Mouse (Mus musculus) spleen, adult 2 months (tissue): ENCODE data around the gene Gne. TPM values are rescaled to one million over a fixed set of nuclear protein-coding genes. Genes with fewer than 3 reads are reported as not detected.

Source experiments
- DNase-seq, 2 experiments: peaks; one replicate each; pipeline versions ENCODE4 v3.0.0 to v3.0.0-alpha.2; 2012 to 2021; ENCODE audit warnings: low spot score in 2 of 2, low read depth in 1 of 2
- H3K27ac ChIP-seq: fragments of 200-500 bp; 2 replicates; pipeline ENCODE4 v1.5.1; 2012; ENCODE audit warnings: low read length, inconsistent platforms; ENCODE audit not compliant: insufficient read depth
- H3K27me3 ChIP-seq: fragments of 200-500 bp; 2 replicates; pipeline ENCODE4 v1.6.1; 2012; ENCODE audit warnings: mild to moderate bottlenecking, moderate library complexity, low read length, inconsistent platforms; ENCODE audit not compliant: control insufficient read depth, insufficient read depth
- H3K36me3 ChIP-seq: fragments of 200-500 bp; 2 replicates; pipeline ENCODE4 v1.6.1; 2012; ENCODE audit warnings: mild to moderate bottlenecking, low read length, inconsistent platforms; ENCODE audit not compliant: control insufficient read depth, insufficient read depth
- H3K4me1 ChIP-seq: fragments of 200-500 bp; 2 replicates; pipeline ENCODE4 v1.6.1; 2011; ENCODE audit warnings: inconsistent platforms; ENCODE audit not compliant: control insufficient read depth, insufficient read depth, insufficient read length
- H3K4me3 ChIP-seq: fragments of 200-500 bp; 2 replicates; pipeline ENCODE4 v1.5.1; 2011; ENCODE audit warnings: mild to moderate bottlenecking, inconsistent platforms; ENCODE audit not compliant: insufficient read depth, insufficient read length; ENCODE audit errors: extremely low read depth
- CTCF ChIP-seq: fragments of 200-500 bp; IDR thresholded peaks from 2 replicates; pipeline ENCODE4 v1.5.1; 2011; ENCODE audit warnings: mild to moderate bottlenecking, inconsistent platforms; ENCODE audit not compliant: insufficient read depth, insufficient read length, insufficient replicate concordance; ENCODE audit errors: extremely low read depth
- POLR2A ChIP-seq: fragments of 200-500 bp; IDR thresholded peaks from 2 replicates; pipeline ENCODE4 v1.6.1; 2011; ENCODE audit warnings: low read depth, low read length, inconsistent platforms
- WGBS: fragments of 180-500 bp; shearing (Covaris S2); methylation state at CpG from one replicate; pipeline ENCODE4 v1.1.7; 2018; 5-methylcytosine and 5-hydroxymethylcytosine counted together
- polyA plus RNA-seq: library from polyadenylated mRNA; depleted of rRNA; stranded (reverse); fragments of >200 nt; gene quantifications from 2 replicates; pipeline ENCODE4 v1.2.3, GENCODE M21; 2012

The Gne gene
- polyA plus RNA-seq, 1 experiment, result 21.8 TPM

- no peak overlapping the region for H3K4me3 ChIP-seq
- H3K27ac ChIP-seq, result no peak overlapping the region
- TF ChIP-seq CTCF (no peak), POLR2A (no peak)
- H3K36me3 ChIP-seq, result peaks cover 59% of the 10 kb centered on the region
- DNase-seq, result no peak
- H3K4me1 ChIP-seq, result peaks cover 7% of the 10 kb centered on the region; the same call in 1 of the 2 replicates
- no peaks in the 10 kb centered on the region for H3K27me3 ChIP-seq
- whole genome bisulfite sequencing, result 94% methylated on average over 6 of the region's 6 CpGs
Measured at GRCm38 (mm10) chr4:44024241-44024640, 59.7 kb downstream of the Gne start.

- TF ChIP-seq POLR2A (no peak), CTCF (no peak)
- DNase-seq, result no peak
- no peak overlapping the region for H3K4me3 ChIP-seq
- peaks cover 7% of the 10 kb centered on the region; the same call in 1 of the 2 replicates for H3K4me1 ChIP-seq
- peaks cover 59% of the 10 kb centered on the region for H3K36me3 ChIP-seq
- no peak overlapping the region; the same call in 1 of the 2 replicates for H3K27ac ChIP-seq
- no peaks in the 10 kb centered on the region for H3K27me3 ChIP-seq
- 98% methylated on average over 9 of the region's 9 CpGs for WGBS
Measured at GRCm38 (mm10) chr4:44023681-44024080, 60.3 kb downstream of the Gne start.

- no peak for TF ChIP-seq POLR2A
- no peak for TF ChIP-seq CTCF
- DNase-seq, result no peak
- H3K36me3 ChIP-seq, result peaks cover 52% of the 10 kb centered on the region
- peaks cover 11% of the 10 kb centered on the region; the same call in 1 of the 2 replicates for H3K4me1 ChIP-seq
- H3K4me3 ChIP-seq, result no peak overlapping the region
- 36% methylated on average over 11 of the region's 11 CpGs for WGBS
- H3K27me3 ChIP-seq, result no peaks in the 10 kb centered on the region
- peak overlapping the region; percentile 81 for H3K27ac ChIP-seq
Measured at GRCm38 (mm10) chr4:44022766-44023165, 61.2 kb downstream of the Gne start.

- Histone ChIP-seq H3K27me3 (no peaks in the 10 kb centered on the region), H3K4me1 (peaks cover 12% of the 10 kb centered on the region; the same call in 1 of the 2 replicates), H3K27ac (peak overlapping the region; percentile 81), H3K4me3 (no peak overlapping the region), H3K36me3 (peaks cover 51% of the 10 kb centered on the region)
- WGBS, result 23% methylated on average over 4 of the region's 4 CpGs
- no peak for TF ChIP-seq POLR2A
- peak in 1 of 2 experiments; percentile 59 for DNase-seq
Measured at GRCm38 (mm10) chr4:44022323-44022722, 61.7 kb downstream of the Gne start.

GRCm38 (mm10) chr4:44016791-44017190 is 67.2 kb downstream of the Gne start:
- TF ChIP-seq POLR2A (no peak), CTCF (no peak)
- Histone ChIP-seq H3K4me1 (peaks cover 19% of the 10 kb centered on the region), H3K36me3 (peaks cover 17% of the 10 kb centered on the region), H3K27me3 (no peaks in the 10 kb centered on the region), H3K4me3 (no peak overlapping the region), H3K27ac (no peak overlapping the region)
- 94% methylated on average over 12 of the region's 12 CpGs for WGBS
- no peak for DNase-seq

- Histone ChIP-seq H3K27me3 (no peaks in the 10 kb centered on the region), H3K4me3 (no peak overlapping the region), H3K36me3 (peaks cover 11% of the 10 kb centered on the region), H3K4me1 (peaks cover 17% of the 10 kb centered on the region), H3K27ac (0 out of 2 replicates have a peak overlapping the region, but pooled peaks have one; percentile 1)
- 11% methylated on average over 4 of the region's 4 CpGs for WGBS
- peak in 1 of 2 experiments; percentile 31 for DNase-seq
- TF ChIP-seq POLR2A, result no peak
Measured at GRCm38 (mm10) chr4:44016071-44016470, 67.9 kb downstream of the Gne start.

- no peak for DNase-seq
- H3K4me1 ChIP-seq, result peaks cover 17% of the 10 kb centered on the region
- peak overlapping the region; percentile 66 for H3K4me3 ChIP-seq
- no peak for TF ChIP-seq POLR2A
- TF ChIP-seq CTCF, result no peak
- no peaks in the 10 kb centered on the region for H3K27me3 ChIP-seq
- H3K36me3 ChIP-seq, result 0 out of 2 replicates have a peak, but pooled peaks cover 2% of the 10 kb centered on the region
- H3K27ac ChIP-seq, result no peak overlapping the region
- WGBS, result 18% methylated on average over 11 of the region's 11 CpGs
Measured at GRCm38 (mm10) chr4:44013391-44014070, 70.4 kb downstream of the Gne start.
